Mouse (Mus musculus): ENCODE data around the gene Slc22a6.

DNA sequence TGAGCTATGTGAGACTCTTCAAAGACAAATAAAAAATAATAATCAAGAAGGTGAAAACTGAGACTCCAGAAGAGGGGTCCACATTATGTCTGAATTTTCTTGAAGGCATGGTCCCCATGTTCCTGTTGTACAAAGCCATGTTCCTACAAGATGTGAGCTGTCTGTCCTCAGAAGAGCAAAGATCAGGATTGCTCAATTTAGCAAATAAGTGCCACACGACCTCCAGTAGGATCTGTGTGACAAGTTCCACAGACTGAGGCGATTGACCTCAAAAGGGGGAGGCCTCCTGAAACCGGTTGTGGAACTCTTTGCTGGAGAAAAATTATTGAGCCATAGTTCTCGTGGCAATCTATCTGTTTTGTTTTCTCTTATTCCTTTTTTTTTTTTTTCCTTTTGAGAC is 1.5 kb upstream of the Slc22a6 start:
- no peak for TF ChIP-seq CTCF (IDR thresholded peaks at IDR 0.05; ENCODE audit: insufficient read depth, low read length)
- TF ChIP-seq POLR2A (IDR thresholded peaks at IDR 0.05; ENCODE audit: borderline replicate concordance, extremely low read depth, low read depth, low read length): no peak
